Mouse (Mus musculus) testis, adult 10 weeks (tissue): Measurements from ENCODE around the gene Rnf145. TPM values are rescaled to one million over a fixed set of nuclear protein-coding genes. Genes with fewer than 3 reads are reported as not detected.

ENCODE experiments used
- polyA plus RNA-seq: library from polyadenylated mRNA; stranded (reverse); fragments of 350-450 nt; fragmentation: Illumina TruSeq; extraction: RNeasy Lipid Tissue Mini Kit (QIAGEN cat#74804); gene quantifications from one replicate; pipeline ENCODE4 v1.2.3, GENCODE M21; 2014; ENCODE audit warnings: low read depth, low replicate concordance

Gene Rnf145
- polyA plus RNA-seq, result 9.7 TPM

GRCm38 (mm10) chr11:44518281-44519095 lies at the start of gene Rnf145:
TSS of gene Rnf145 (plus strand) at chr11:44518964.

GRCm38 (mm10) chr11:44470432-44471336 lies 48.1 kb upstream of the Rnf145 start, which contains the start of gene Ublcp1:
TSS of gene Ublcp1 (minus strand) at chr11:44470498.

Other genes starting within 250 kb of the Rnf145 start
- not detected for gene Il12b, start 118.9 kb upstream of the Rnf145 start, polyA plus RNA-seq
- 70.4 TPM for gene Ublcp1, start 48.5 kb upstream of the Rnf145 start, polyA plus RNA-seq
- gene Ebf1, start 98.4 kb downstream of the Rnf145 start, polyA plus RNA-seq, result 1.7 TPM